Mouse (Mus musculus): Measurements from ENCODE around the gene Grin2d.

DNA sequence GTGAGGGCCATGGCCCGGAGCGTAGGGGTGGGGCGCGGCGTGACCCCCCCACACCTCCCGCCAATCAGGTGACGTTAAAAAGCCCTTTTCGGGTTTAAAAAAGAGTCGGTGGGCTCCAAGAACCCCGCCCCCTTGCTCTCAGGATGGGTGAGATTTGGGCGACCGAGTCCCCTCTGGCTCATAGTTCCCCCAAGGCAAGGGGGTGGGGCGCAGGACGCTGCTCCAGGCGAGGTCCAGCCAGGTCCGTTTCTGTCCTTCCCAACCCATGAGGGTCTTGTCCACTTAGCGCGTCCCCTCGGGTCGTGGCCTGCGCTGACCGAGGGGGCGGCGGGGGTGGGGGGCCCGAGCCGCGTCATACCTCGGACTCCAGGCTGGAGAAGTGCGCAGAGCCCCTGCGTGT is 45.8 kb downstream of the Grin2d start:
- TF ChIP-seq KAT2A (IDR thresholded peaks at IDR 0.05; ENCODE audit: insufficient replicate concordance, low read length) (no peak), JUN (IDR thresholded peaks at IDR 0.05; ENCODE audit: insufficient read depth, low read depth, low read length) (no peak), SIN3A (IDR thresholded peaks at IDR 0.05; ENCODE audit: low read length) (no peak)

All from CH12.LX (cell line).